Mouse (Mus musculus) liver, embryonic 13.5 days (tissue): ENCODE data around the gene Gm21954. TPM values are rescaled to one million over a fixed set of nuclear protein-coding genes. Genes with fewer than 3 reads are reported as not detected.

ENCODE experiments used
- ATAC-seq: fragments of 200-750 bp; cut with Nextera tagmentation; 2 replicates; pipeline ENCODE4 v1.8.0; 2017; ENCODE audit warnings: low read depth, mild to moderate bottlenecking, moderate number of reproducible peaks, moderate library complexity
- DNase-seq: peaks from one replicate; pipeline ENCODE4 v3.0.0; 2022
- H3K27ac ChIP-seq: fragments of 300-500 bp; sonication (generic); 2 replicates; pipeline ENCODE4 v1.5.1; 2015; ENCODE audit warnings: moderate library complexity, mild to moderate bottlenecking, inconsistent platforms
- H3K27me3 ChIP-seq: fragments of 300-500 bp; sonication (generic); 2 replicates; pipeline ENCODE4 v1.6.1; 2015; ENCODE audit warnings: mild to moderate bottlenecking, inconsistent platforms
- H3K36me3 ChIP-seq: fragments of 300-500 bp; sonication (generic); 2 replicates; pipeline ENCODE4 v1.6.1; 2015; ENCODE audit warnings: mild to moderate bottlenecking, inconsistent platforms
- H3K4me1 ChIP-seq: fragments of 300-500 bp; sonication (generic); replicated peaks from 2 replicates; pipeline ENCODE4 v1.6.1; 2015; ENCODE audit warnings: inconsistent platforms
- H3K4me2 ChIP-seq: fragments of 300-500 bp; sonication (generic); 2 replicates; pipeline ENCODE4 v1.6.1; 2015; ENCODE audit warnings: inconsistent platforms, mild to moderate bottlenecking, moderate library complexity
- H3K4me3 ChIP-seq: fragments of 300-500 bp; sonication (generic); replicated peaks from 2 replicates; pipeline ENCODE4 v1.5.1; 2015; ENCODE audit warnings: mild to moderate bottlenecking, inconsistent platforms
- H3K9ac ChIP-seq: fragments of 300-500 bp; sonication (generic); 2 replicates; pipeline ENCODE4 v1.6.1; 2015; ENCODE audit warnings: mild to moderate bottlenecking, inconsistent platforms
- H3K9me3 ChIP-seq: fragments of 300-500 bp; sonication (generic); replicated peaks from 2 replicates; pipeline ENCODE4 v1.6.1; 2016; ENCODE audit warnings: inconsistent platforms
- WGBS: fragments of 180-500 bp; shearing (Covaris S2); methylation state at CpG from one replicate; pipeline ENCODE4 v1.1.7; 2015; ENCODE audit not compliant: insufficient replicate concordance; 5-methylcytosine and 5-hydroxymethylcytosine counted together
- polyA plus RNA-seq: library from polyadenylated mRNA; unstranded; fragments of >200 nt; fragmentation: Nextera tagmentation; extraction: Ambion mirVana; gene quantifications from 2 replicates; pipeline ENCODE4 v1.2.1, GENCODE M21; 2015

The Gm21954 gene
- polyA plus RNA-seq: not detected in 2 replicates

DNA sequence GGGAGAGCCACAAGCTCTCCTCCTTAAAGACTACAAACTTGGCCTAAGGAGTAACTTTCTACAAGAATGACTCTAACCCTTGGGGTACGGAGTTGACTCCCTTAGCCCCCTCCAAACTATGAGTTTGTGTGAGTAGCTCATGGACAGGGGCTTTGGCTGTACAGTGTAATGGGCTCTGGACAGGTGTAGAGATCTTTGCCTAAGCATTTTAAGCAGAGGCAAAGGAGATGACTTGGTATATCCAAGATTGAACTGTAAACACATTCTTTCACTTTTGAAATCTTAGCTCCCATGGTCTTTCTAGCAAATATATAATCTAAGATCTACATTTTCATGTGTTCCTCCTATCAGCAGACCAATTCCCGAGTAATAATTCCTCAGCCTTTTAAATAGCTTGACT lies at the start of gene Gm21954:
Gene Gm21954, minus strand, starts transcription at position 101 of the 400 bp plus-strand sequence.
- Histone ChIP-seq H3K27ac (no peak within 1 kb of the TSS), H3K9me3 (no peaks in the 10 kb centered on the region), H3K36me3 (no peaks in the 10 kb centered on the region), H3K4me1 (no peaks in the 10 kb centered on the region), H3K9ac (no peak within 1 kb of the TSS), H3K4me2 (no peak within 1 kb of the TSS), H3K27me3 (no peaks in the 10 kb centered on the region), H3K4me3 (no peak within 1 kb of the TSS)
- ATAC-seq (no peak), DNase-seq (no peak)
- WGBS: 61% methylated on average over 2 of the region's 2 CpGs

DNA sequence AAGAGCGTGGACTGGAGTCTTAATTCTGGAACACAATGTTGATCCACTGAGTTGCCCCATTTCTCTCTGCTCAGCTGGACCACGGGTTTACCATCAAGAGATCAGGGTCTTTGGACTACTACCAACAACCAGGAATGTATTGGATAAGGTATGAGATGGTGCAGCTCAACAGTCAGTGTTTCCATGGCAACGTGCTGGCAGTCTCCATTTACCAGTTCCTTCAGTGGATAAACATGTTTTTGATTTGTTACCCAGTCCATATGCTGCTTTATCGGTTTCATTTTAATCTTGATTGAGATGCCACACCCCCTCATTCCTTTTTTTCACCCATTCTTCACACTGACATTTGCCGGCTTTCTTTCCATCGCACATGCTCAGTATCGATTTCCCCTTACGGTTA lies 49.8 kb upstream of the Gm21954 start:
- no peak for DNase-seq
- Histone ChIP-seq H3K36me3 (no peaks in the 10 kb centered on the region), H3K9me3 (no peaks in the 10 kb centered on the region), H3K4me3 (no peak overlapping the region), H3K27me3 (no peaks in the 10 kb centered on the region), H3K4me2 (no peak overlapping the region), H3K9ac (no peak overlapping the region), H3K27ac (no peak overlapping the region), H3K4me1 (no peaks in the 10 kb centered on the region; the same call in 1 of the 2 replicates)
- ATAC-seq: no peak
- WGBS: 70% methylated on average over 8 of the region's 8 CpGs

DNA sequence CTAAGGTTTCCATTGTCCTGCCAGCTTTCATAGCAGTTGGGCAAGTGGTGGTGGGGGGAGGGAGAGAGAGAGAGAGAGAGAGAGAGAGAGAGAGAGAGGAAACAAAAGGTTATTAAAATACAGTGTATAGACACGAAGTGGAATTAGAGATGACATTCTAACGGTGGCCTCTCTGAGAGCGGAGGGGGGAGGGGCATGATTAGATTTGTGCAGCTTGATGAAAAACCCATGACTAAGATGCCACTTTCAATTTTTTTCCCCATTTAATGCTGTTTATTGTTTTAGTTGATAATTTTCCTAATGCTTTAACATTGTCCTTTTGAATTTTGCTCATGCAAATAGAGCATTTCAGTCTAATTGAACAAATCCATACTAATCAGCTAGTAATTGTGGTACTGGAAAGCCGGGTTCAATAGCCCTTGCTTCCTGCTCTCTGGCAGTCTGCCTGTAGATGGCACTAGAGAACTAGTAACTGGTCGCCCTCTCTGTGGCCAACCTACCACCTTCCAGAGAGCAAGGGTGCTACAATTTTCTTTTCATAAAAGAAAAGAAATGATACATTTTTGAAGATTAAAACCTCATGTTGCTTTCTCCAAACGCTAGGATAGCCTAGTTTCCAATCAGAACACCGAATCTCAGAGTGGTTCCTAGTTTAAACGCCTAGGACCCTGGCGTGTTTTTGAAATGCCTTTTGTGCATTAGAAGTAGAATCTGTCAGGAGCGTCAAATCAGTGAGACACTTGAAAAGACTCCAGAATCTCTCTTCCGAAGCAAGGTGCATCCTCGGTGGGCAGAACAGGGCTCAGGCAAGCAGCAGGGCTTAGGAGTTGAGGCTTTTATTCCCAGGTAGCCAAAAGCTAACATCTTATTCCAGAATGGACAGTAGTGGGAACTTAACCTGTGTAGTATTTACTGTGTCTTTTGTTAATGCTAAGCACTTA lies 48.5 kb upstream of the Gm21954 start:
- Histone ChIP-seq H3K9ac (no peak overlapping the region), H3K27ac (no peak overlapping the region), H3K27me3 (no peaks in the 10 kb centered on the region), H3K9me3 (no peaks in the 10 kb centered on the region), H3K4me1 (no peaks in the 10 kb centered on the region), H3K36me3 (no peaks in the 10 kb centered on the region), H3K4me3 (no peak overlapping the region), H3K4me2 (no peak overlapping the region)
- ATAC-seq: no peak
- peak; percentile 5 for DNase-seq
- WGBS: 31% methylated on average over 12 of the region's 12 CpGs

DNA sequence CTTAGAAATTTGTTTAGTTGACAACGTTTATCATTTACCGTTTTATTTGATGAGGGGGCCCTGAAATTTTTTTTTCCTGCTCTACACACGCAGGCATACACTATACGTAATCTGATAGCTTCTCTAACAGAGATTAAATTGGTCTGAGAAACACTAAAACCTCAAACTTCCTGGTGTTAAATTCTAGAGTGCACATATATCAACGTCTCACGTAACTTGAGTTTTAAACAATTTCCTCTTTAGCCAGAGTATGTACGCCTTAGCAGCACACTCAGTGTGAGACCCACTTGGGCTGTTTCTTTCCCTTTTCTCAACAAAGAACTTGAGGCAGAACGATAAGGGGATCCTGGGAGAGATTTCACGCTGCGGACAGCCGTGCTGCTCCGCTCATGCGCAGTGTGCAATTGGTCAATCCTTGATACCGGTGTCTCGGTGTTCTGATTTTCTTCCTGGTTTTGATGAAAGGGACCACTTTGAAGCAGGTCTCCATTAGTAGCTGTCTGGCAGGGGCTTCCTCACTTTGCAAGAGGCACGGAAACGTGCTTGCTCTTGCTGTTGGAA lies 45.5 kb upstream of the Gm21954 start:
- DNase-seq (no peak), ATAC-seq (no peak)
- WGBS: 49% methylated on average over 17 of the region's 17 CpGs
- H3K9me3 ChIP-seq: no peaks in the 10 kb centered on the region
- H3K9ac ChIP-seq: no peak overlapping the region
- H3K36me3 ChIP-seq: no peaks in the 10 kb centered on the region
- H3K4me2 ChIP-seq: no peak overlapping the region
- no peak overlapping the region for H3K27ac ChIP-seq
- H3K4me1 ChIP-seq: no peaks in the 10 kb centered on the region
- no peaks in the 10 kb centered on the region for H3K27me3 ChIP-seq
- no peak overlapping the region for H3K4me3 ChIP-seq

DNA sequence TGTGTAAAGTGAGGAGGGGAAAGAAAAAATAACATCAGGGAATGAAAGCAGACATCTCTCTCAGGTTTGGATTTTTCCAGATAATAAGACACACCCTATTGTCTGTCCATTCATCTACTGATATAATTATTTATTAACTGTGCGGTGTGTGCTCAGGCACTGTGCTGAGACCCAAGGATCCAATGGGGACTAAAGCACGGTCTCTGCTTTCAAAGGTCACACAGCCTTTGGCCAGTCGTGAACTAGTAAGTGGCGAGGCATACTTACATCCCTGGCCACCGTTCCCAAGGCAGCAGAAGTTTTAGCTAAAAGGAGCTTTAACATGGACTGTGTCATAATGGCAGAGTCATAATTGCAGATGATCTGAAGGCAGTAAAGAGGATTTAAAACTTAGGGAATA lies 44.0 kb upstream of the Gm21954 start:
- no peak overlapping the region for H3K4me2 ChIP-seq
- H3K9me3 ChIP-seq: no peaks in the 10 kb centered on the region
- no peaks in the 10 kb centered on the region for H3K27me3 ChIP-seq
- H3K27ac ChIP-seq: no peak overlapping the region
- no peak overlapping the region for H3K9ac ChIP-seq
- H3K36me3 ChIP-seq: no peaks in the 10 kb centered on the region
- H3K4me1 ChIP-seq: no peaks in the 10 kb centered on the region
- ATAC-seq: no peak
- H3K4me3 ChIP-seq: no peak overlapping the region
- no peak for DNase-seq
- 71% methylated on average over 5 of the region's 5 CpGs for WGBS

DNA sequence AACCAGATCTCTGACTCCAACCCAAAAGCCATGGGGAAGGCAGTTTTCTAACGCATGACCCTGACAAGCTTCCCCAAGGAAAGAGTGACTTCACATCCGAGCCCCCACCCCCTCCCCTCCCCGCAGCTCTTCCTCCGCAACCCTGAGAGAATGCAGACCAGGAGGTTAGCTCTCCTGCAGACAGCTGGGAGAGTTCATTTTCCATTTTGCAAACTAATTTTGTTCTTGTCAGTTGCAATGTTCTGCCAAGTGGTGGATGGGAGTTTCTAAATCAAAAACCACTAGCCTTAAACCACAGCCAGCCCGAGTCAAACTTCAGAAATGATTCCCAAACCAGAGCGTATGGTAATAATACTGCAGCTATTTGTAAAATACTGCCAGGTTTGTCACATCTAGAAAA lies 39.6 kb upstream of the Gm21954 start:
- no peaks in the 10 kb centered on the region for H3K36me3 ChIP-seq
- H3K9ac ChIP-seq: no peak overlapping the region
- 49% methylated on average over 6 of the region's 6 CpGs for WGBS
- H3K4me3 ChIP-seq: no peak overlapping the region
- ATAC-seq: no peak
- H3K9me3 ChIP-seq: no peaks in the 10 kb centered on the region
- no peak overlapping the region for H3K4me2 ChIP-seq
- no peaks in the 10 kb centered on the region for H3K27me3 ChIP-seq
- no peak for DNase-seq
- no peak overlapping the region for H3K27ac ChIP-seq
- H3K4me1 ChIP-seq: no peaks in the 10 kb centered on the region

DNA sequence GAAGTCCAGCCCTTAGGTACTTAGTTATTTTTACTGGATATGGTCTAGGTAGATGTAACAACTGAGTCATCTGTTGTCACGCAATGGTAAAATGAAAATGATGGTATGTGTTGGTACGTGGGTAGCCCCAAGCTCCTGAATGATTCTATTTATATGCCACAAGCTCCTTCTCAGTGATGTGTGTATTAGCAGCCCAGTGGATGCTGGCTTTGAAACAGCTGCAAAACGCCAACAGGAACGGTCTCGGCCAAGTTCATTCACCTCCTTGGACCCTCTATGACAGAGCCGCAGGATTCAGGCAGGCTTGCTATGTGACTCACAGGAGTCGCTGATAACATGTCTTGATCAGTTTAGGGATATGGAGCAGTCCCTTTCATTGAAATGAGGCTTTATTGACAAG lies 38.2 kb upstream of the Gm21954 start:
- WGBS: 71% methylated on average over 7 of the region's 7 CpGs

DNA sequence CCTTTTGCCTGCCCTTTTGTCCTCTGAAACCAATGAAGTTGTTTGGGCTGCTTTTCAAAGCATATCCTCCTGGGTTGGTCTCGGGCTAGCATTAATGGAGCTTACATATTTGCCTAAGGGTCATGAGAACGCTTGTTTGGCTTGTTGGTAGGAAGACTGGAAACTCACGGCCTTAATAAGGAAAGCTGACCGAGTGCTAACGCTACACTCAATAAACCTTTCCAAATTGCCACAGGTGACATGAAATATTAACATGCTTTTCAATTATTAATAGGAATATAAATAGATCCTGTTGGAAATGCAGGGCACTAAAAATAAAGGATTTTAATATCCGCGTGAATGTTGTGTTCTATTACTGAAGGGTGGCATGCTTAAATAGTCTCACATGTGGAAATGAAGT lies 27.3 kb upstream of the Gm21954 start:
- H3K4me1 ChIP-seq: no peaks in the 10 kb centered on the region
- ATAC-seq (no peak), DNase-seq (no peak)
- no peaks in the 10 kb centered on the region for H3K9me3 ChIP-seq
- no peak overlapping the region for H3K27ac ChIP-seq
- H3K27me3 ChIP-seq: no peaks in the 10 kb centered on the region
- 71% methylated on average over 7 of the region's 7 CpGs for WGBS
- no peaks in the 10 kb centered on the region for H3K36me3 ChIP-seq
- H3K4me3 ChIP-seq: no peak overlapping the region
- H3K9ac ChIP-seq: no peak overlapping the region
- no peak overlapping the region for H3K4me2 ChIP-seq

More for the DNA sequence above, 38.2 kb upstream of the Gm21954 start:
- no peak overlapping the region for H3K4me3 ChIP-seq
- no peaks in the 10 kb centered on the region for H3K9me3 ChIP-seq
- H3K27ac ChIP-seq: no peak overlapping the region
- H3K4me2 ChIP-seq: no peak overlapping the region
- DNase-seq (no peak), ATAC-seq (no peak)
- H3K9ac ChIP-seq: no peak overlapping the region
- no peaks in the 10 kb centered on the region for H3K36me3 ChIP-seq
- H3K27me3 ChIP-seq: no peaks in the 10 kb centered on the region
- H3K4me1 ChIP-seq: no peaks in the 10 kb centered on the region

DNA sequence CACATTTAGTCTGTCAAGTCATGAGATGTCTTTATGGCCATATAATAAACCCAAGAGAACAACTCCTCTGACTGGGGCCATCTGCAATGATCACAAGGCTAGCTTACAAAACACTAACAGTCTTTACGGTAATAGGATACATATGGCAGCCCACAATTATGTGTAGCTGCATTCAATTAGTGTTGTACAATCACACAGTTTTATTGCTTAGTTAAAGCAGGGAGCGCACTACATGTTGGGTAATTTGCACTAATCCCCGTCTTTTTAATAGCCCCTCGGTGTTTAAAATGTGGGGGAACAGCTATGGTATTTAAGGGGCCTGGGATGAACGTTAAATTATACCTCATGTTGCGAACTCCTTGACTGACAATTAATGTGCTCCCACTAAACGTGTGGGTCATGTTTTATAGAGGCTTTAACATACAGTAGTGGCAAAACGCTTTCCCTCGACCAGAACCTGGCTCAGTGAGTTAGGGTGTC lies 24.5 kb upstream of the Gm21954 start:
- Histone ChIP-seq H3K4me3 (no peak overlapping the region), H3K9me3 (no peaks in the 10 kb centered on the region), H3K27ac (no peak overlapping the region), H3K9ac (no peak overlapping the region), H3K36me3 (no peaks in the 10 kb centered on the region), H3K4me1 (no peaks in the 10 kb centered on the region), H3K27me3 (no peaks in the 10 kb centered on the region), H3K4me2 (no peak overlapping the region)
- DNase-seq (no peak), ATAC-seq (no peak)
- 70% methylated on average over 9 of the region's 9 CpGs for WGBS

DNA sequence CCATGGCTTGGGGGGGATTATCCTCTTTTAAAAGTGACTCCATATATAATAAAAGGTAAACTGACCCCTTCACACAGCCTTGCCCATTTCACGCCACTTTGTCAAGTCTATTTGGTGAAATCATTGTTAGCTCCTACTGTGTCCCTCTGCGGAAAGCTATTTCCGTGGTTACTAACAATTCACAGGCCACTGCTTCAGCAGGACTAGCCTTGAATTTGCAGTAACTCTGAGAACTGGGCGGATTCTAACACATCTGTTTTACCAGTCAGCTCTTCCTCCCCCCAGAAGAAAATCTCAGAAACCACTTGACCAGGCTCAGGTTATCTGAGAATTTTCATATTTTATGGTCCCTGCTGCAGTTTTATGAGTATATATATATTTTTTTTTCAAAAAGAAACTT lies 23.9 kb upstream of the Gm21954 start:
- H3K4me3 ChIP-seq: no peak overlapping the region
- no peak overlapping the region for H3K27ac ChIP-seq
- WGBS: 55% methylated on average over 4 of the region's 4 CpGs
- no peaks in the 10 kb centered on the region for H3K27me3 ChIP-seq
- H3K9ac ChIP-seq: no peak overlapping the region
- no peak for ATAC-seq
- no peak for DNase-seq
- no peaks in the 10 kb centered on the region for H3K36me3 ChIP-seq
- no peaks in the 10 kb centered on the region for H3K9me3 ChIP-seq
- H3K4me2 ChIP-seq: no peak overlapping the region
- no peaks in the 10 kb centered on the region for H3K4me1 ChIP-seq

DNA sequence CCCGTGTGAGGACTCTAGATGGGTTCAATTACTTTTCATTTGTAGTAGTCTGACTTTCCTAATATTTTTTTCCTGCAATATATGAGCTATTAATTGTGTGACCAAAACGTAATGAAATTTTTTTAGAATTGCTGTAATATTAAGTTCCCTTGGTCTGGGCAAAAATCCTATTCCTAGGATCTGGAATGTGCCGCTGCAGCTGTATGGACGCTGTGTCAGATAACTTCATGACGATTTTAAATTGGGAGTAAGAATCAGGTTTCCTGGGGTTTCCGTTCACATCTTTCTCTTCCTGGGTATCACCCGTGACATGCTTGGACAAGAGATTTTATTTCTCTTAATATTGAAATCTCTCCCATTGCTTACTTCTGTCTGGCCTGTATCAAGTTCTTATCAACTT lies 23.2 kb upstream of the Gm21954 start:
- H3K27ac ChIP-seq: no peak overlapping the region
- no peaks in the 10 kb centered on the region for H3K36me3 ChIP-seq
- no peak for DNase-seq
- no peaks in the 10 kb centered on the region for H3K4me1 ChIP-seq
- H3K9me3 ChIP-seq: no peaks in the 10 kb centered on the region
- no peak overlapping the region for H3K4me3 ChIP-seq
- no peak overlapping the region for H3K9ac ChIP-seq
- WGBS: 68% methylated on average over 7 of the region's 7 CpGs
- no peak overlapping the region for H3K4me2 ChIP-seq
- no peak for ATAC-seq
- H3K27me3 ChIP-seq: no peaks in the 10 kb centered on the region

DNA sequence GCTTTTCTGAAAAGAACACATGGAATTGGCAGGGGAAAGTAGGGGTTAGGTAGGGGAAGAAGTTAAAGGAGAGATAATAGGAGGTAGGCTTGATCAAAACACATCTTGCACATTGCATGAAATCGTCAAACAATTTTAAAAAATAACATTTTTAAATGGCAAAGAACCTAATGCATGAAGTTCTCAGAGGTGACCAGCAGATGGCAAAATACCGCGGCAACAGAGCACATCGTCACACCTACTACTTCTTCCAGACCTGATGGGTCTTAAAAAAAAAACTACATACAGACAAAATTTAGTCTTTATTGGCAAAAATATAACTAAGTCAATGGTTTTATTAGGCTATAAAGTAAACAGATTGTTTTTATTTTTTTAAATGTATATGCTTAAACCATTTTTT lies 22.3 kb upstream of the Gm21954 start:
- no peak for DNase-seq
- Histone ChIP-seq H3K4me3 (no peak overlapping the region), H3K36me3 (no peaks in the 10 kb centered on the region), H3K27ac (no peak overlapping the region), H3K9ac (no peak overlapping the region), H3K27me3 (no peaks in the 10 kb centered on the region), H3K4me1 (no peaks in the 10 kb centered on the region), H3K4me2 (no peak overlapping the region), H3K9me3 (no peaks in the 10 kb centered on the region)
- no peak for ATAC-seq
- WGBS: 28% methylated on average over 4 of the region's 4 CpGs
